Mouse (Mus musculus) ZHBTc4 (cell line): ENCODE measurements around the gene Dab2ip.
A peak's percentile ranks its signal among the peaks of the same experiment; 100 is the strongest.

Source experiments
- DNase-seq: peaks from one replicate; pipeline ENCODE4 v3.0.0-alpha.2; 2011; ENCODE audit warnings: low read depth, low spot score

Dab2ip gene

GRCm38 (mm10) chr2:35679812-35680672, 122.0 kb downstream of the Dab2ip start:
- peak; percentile 91 for DNase-seq

GRCm38 (mm10) chr2:35680833-35681232, 122.8 kb downstream of the Dab2ip start:
- DNase-seq, result no peak

- DNase-seq, result no peak
These were observed 125.9 kb downstream of the Dab2ip start for GRCm38 (mm10) chr2:35684005-35684404.

- DNase-seq, result no peak
These were observed 126.8 kb downstream of the Dab2ip start for GRCm38 (mm10) chr2:35684735-35685312.

GRCm38 (mm10) chr2:35686104-35686503, 128.0 kb downstream of the Dab2ip start:
- DNase-seq, result no peak

- no peak for DNase-seq
These were observed 129.5 kb downstream of the Dab2ip start for GRCm38 (mm10) chr2:35687557-35688070.

GRCm38 (mm10) chr2:35688121-35688520, 130.1 kb downstream of the Dab2ip start:
- no peak for DNase-seq

GRCm38 (mm10) chr2:35688581-35688980, 130.5 kb downstream of the Dab2ip start:
- DNase-seq, result no peak

- DNase-seq, result no peak
These were observed 131.8 kb downstream of the Dab2ip start for GRCm38 (mm10) chr2:35689881-35690280.

- DNase-seq, result peak; percentile 97
These were observed 133.4 kb downstream of the Dab2ip start for GRCm38 (mm10) chr2:35691257-35692049.

- no peak for DNase-seq
These were observed 134.3 kb downstream of the Dab2ip start for GRCm38 (mm10) chr2:35692272-35692900.

GRCm38 (mm10) chr2:35693037-35693436, 135.0 kb downstream of the Dab2ip start:
- no peak for DNase-seq

GRCm38 (mm10) chr2:35694111-35694510, 136.0 kb downstream of the Dab2ip start:
- no peak for DNase-seq

GRCm38 (mm10) chr2:35696193-35696541, 138.1 kb downstream of the Dab2ip start:
- no peak for DNase-seq

- peak; percentile 59 for DNase-seq
These were observed 138.7 kb downstream of the Dab2ip start for GRCm38 (mm10) chr2:35696542-35697391.

GRCm38 (mm10) chr2:35697768-35698167, 139.7 kb downstream of the Dab2ip start:
- DNase-seq, result no peak

GRCm38 (mm10) chr2:35700966-35701365, 142.9 kb downstream of the Dab2ip start:
- no peak for DNase-seq

GRCm38 (mm10) chr2:35702001-35702400, 143.9 kb downstream of the Dab2ip start:
- DNase-seq, result no peak

- no peak for DNase-seq
These were observed 144.5 kb downstream of the Dab2ip start for GRCm38 (mm10) chr2:35702608-35703007.

- DNase-seq, result no peak
These were observed 145.2 kb downstream of the Dab2ip start for GRCm38 (mm10) chr2:35703241-35703640.

- no peak for DNase-seq
These were observed 154.5 kb downstream of the Dab2ip start for GRCm38 (mm10) chr2:35712611-35713010.
